Mouse (Mus musculus): ENCODE results near the gene Tlcd2. TPM values are rescaled to one million over a fixed set of nuclear protein-coding genes. Genes with fewer than 3 reads are reported as not detected.

Gene Tlcd2
- polyA plus RNA-seq, 1 experiment from 2014 or later = 6.1 TPM

GRCm38 (mm10) chr11:75443711-75444110 lies 17.8 kb upstream of the Tlcd2 start:
- ATAC-seq = no peak
- TF ChIP-seq EP300 (IDR thresholded peaks at IDR 0.05) (no peak), CTCF (IDR thresholded peaks at IDR 0.05) (no peak)

GRCm38 (mm10) chr11:75448575-75448974 lies 12.9 kb upstream of the Tlcd2 start:
- H3K9ac ChIP-seq (replicated peaks; ENCODE audit: low read depth) = no peak overlapping the region
- ATAC-seq (no peak), DNase-seq (ENCODE audit: low spot score) (no peak)
- H3K4me2 ChIP-seq (replicated peaks; ENCODE audit: low read depth, low read length) = no peak overlapping the region
- no peaks in the 10 kb centered on the region for H3K9me3 ChIP-seq (ENCODE audit: low read length)
- TF ChIP-seq CTCF (IDR thresholded peaks at IDR 0.05) (no peak), EP300 (IDR thresholded peaks at IDR 0.05) (no peak)
- 70% methylated on average over 3 of the region's 3 CpGs for WGBS
- H3K4me3 ChIP-seq (ENCODE audit: low read depth, low read length) = no peak overlapping the region
- H3K36me3 ChIP-seq (ENCODE audit: insufficient read depth, low read length) = peaks cover 22% of the 10 kb centered on the region
- H3K27me3 ChIP-seq (replicated peaks; ENCODE audit: insufficient read depth, low read length) = no peaks in the 10 kb centered on the region
- H3K27ac ChIP-seq (ENCODE audit: low read length) = no peak overlapping the region
- H3K4me1 ChIP-seq (ENCODE audit: insufficient read depth, low read depth, low read length) = peaks cover 3% of the 10 kb centered on the region; the same call in 1 of the 2 replicates

More at GRCm38 (mm10) chr11:75443711-75444110, 17.8 kb upstream of the Tlcd2 start:
- Histone ChIP-seq H3K9ac (replicated peaks; ENCODE audit: low read depth) (no peak overlapping the region), H3K9me3 (ENCODE audit: low read length) (no peaks in the 10 kb centered on the region), H3K4me3 (ENCODE audit: low read depth, low read length) (no peak overlapping the region), H3K27me3 (replicated peaks; ENCODE audit: insufficient read depth, low read length) (no peaks in the 10 kb centered on the region), H3K36me3 (ENCODE audit: insufficient read depth, low read length) (peaks cover 38% of the 10 kb centered on the region), H3K4me1 (ENCODE audit: insufficient read depth, low read depth, low read length) (no peaks in the 10 kb centered on the region), H3K27ac (ENCODE audit: low read length) (no peak overlapping the region), H3K4me2 (replicated peaks; ENCODE audit: low read depth, low read length) (no peak overlapping the region)
- 68% methylated on average over 8 of the region's 8 CpGs for WGBS
- no peak for DNase-seq (ENCODE audit: low spot score)

GRCm38 (mm10) chr11:75449695-75450094 lies 11.8 kb upstream of the Tlcd2 start:
- no peak overlapping the region for H3K4me3 ChIP-seq (ENCODE audit: low read depth, low read length)
- ATAC-seq = no peak

GRCm38 (mm10) chr11:75450304-75450908 lies 11.1 kb upstream of the Tlcd2 start:
- Histone ChIP-seq H3K36me3 (ENCODE audit: insufficient read depth, low read length) (peaks cover 13% of the 10 kb centered on the region), H3K4me3 (ENCODE audit: low read depth, low read length) (no peak overlapping the region), H3K4me1 (ENCODE audit: insufficient read depth, low read depth, low read length) (peaks cover 11% of the 10 kb centered on the region; the same call in 1 of the 2 replicates), H3K27ac (ENCODE audit: low read length) (peak overlapping the region; percentile 3; the same call in 1 of the 2 replicates), H3K9me3 (ENCODE audit: low read length) (no peaks in the 10 kb centered on the region), H3K9ac (replicated peaks; ENCODE audit: low read depth) (no peak overlapping the region), H3K4me2 (replicated peaks; ENCODE audit: low read depth, low read length) (0 out of 2 replicates have a peak overlapping the region, but pooled peaks have one; percentile 27), H3K27me3 (replicated peaks; ENCODE audit: insufficient read depth, low read length) (no peaks in the 10 kb centered on the region)
- TF ChIP-seq CTCF (IDR thresholded peaks at IDR 0.05) = no peak
- peak; percentile 68 for TF ChIP-seq EP300 (IDR thresholded peaks at IDR 0.05)
- DNase-seq (ENCODE audit: low spot score) (peak; percentile 73), ATAC-seq (peak; percentile 53)
- 60% methylated on average over 8 of the region's 8 CpGs for WGBS

More at GRCm38 (mm10) chr11:75449695-75450094, 11.8 kb upstream of the Tlcd2 start:
- Histone ChIP-seq H3K36me3 (ENCODE audit: insufficient read depth, low read length) (peaks cover 17% of the 10 kb centered on the region), H3K9me3 (ENCODE audit: low read length) (no peaks in the 10 kb centered on the region), H3K9ac (replicated peaks; ENCODE audit: low read depth) (no peak overlapping the region), H3K27ac (ENCODE audit: low read length) (no peak overlapping the region), H3K4me2 (replicated peaks; ENCODE audit: low read depth, low read length) (no peak overlapping the region), H3K27me3 (replicated peaks; ENCODE audit: insufficient read depth, low read length) (no peaks in the 10 kb centered on the region), H3K4me1 (ENCODE audit: insufficient read depth, low read depth, low read length) (peaks cover 8% of the 10 kb centered on the region; the same call in 1 of the 2 replicates)
- 67% methylated on average over 7 of the region's 7 CpGs for WGBS
- TF ChIP-seq EP300 (IDR thresholded peaks at IDR 0.05) = no peak
- no peak for TF ChIP-seq CTCF (IDR thresholded peaks at IDR 0.05)
- DNase-seq (ENCODE audit: low spot score) = no peak

GRCm38 (mm10) chr11:75450936-75451335 lies 10.6 kb upstream of the Tlcd2 start:
- no peak overlapping the region for H3K9ac ChIP-seq (replicated peaks; ENCODE audit: low read depth)
- ATAC-seq = no peak

GRCm38 (mm10) chr11:75452081-75452480 lies 9.4 kb upstream of the Tlcd2 start:
- Histone ChIP-seq H3K27ac (ENCODE audit: low read length) (no peak overlapping the region), H3K27me3 (replicated peaks; ENCODE audit: insufficient read depth, low read length) (no peaks in the 10 kb centered on the region), H3K36me3 (ENCODE audit: insufficient read depth, low read length) (peaks cover 6% of the 10 kb centered on the region; the same call in 1 of the 2 replicates), H3K4me1 (ENCODE audit: insufficient read depth, low read depth, low read length) (peaks cover 11% of the 10 kb centered on the region; the same call in 1 of the 2 replicates), H3K9ac (replicated peaks; ENCODE audit: low read depth) (no peak overlapping the region), H3K4me3 (ENCODE audit: low read depth, low read length) (no peak overlapping the region), H3K4me2 (replicated peaks; ENCODE audit: low read depth, low read length) (no peak overlapping the region), H3K9me3 (ENCODE audit: low read length) (no peaks in the 10 kb centered on the region)
- 90% methylated on average over 8 of the region's 8 CpGs for WGBS
- ATAC-seq = no peak
- DNase-seq (ENCODE audit: low spot score) = no peak
- no peak for TF ChIP-seq CTCF (IDR thresholded peaks at IDR 0.05)
- no peak for TF ChIP-seq EP300 (IDR thresholded peaks at IDR 0.05)

More at GRCm38 (mm10) chr11:75450936-75451335, 10.6 kb upstream of the Tlcd2 start:
- H3K4me1 ChIP-seq (ENCODE audit: insufficient read depth, low read depth, low read length) = peaks cover 11% of the 10 kb centered on the region; the same call in 1 of the 2 replicates
- H3K27me3 ChIP-seq (replicated peaks; ENCODE audit: insufficient read depth, low read length) = no peaks in the 10 kb centered on the region
- no peak overlapping the region for H3K4me3 ChIP-seq (ENCODE audit: low read depth, low read length)
- peaks cover 8% of the 10 kb centered on the region for H3K36me3 ChIP-seq (ENCODE audit: insufficient read depth, low read length)
- H3K4me2 ChIP-seq (replicated peaks; ENCODE audit: low read depth, low read length) = 0 out of 2 replicates have a peak overlapping the region, but pooled peaks have one; percentile 27
- no peaks in the 10 kb centered on the region for H3K9me3 ChIP-seq (ENCODE audit: low read length)
- no peak for DNase-seq (ENCODE audit: low spot score)
- 77% methylated on average over 15 of the region's 15 CpGs for WGBS
- H3K27ac ChIP-seq (ENCODE audit: low read length) = peak overlapping the region; percentile 32; the same call in 1 of the 2 replicates
- TF ChIP-seq CTCF (IDR thresholded peaks at IDR 0.05) = no peak
